Mouse (Mus musculus): ENCODE results near the gene Pacsin3.

Gene Pacsin3

GRCm38 (mm10) chr2:91305926-91306325 lies 50.2 kb downstream of the Pacsin3 start:
- no peak for DNase-seq (ENCODE audit: low read depth, low spot score)

- DNase-seq (ENCODE audit: low read depth, low spot score): no peak
These were observed 50.8 kb downstream of the Pacsin3 start for GRCm38 (mm10) chr2:91306589-91306988.

DNA sequence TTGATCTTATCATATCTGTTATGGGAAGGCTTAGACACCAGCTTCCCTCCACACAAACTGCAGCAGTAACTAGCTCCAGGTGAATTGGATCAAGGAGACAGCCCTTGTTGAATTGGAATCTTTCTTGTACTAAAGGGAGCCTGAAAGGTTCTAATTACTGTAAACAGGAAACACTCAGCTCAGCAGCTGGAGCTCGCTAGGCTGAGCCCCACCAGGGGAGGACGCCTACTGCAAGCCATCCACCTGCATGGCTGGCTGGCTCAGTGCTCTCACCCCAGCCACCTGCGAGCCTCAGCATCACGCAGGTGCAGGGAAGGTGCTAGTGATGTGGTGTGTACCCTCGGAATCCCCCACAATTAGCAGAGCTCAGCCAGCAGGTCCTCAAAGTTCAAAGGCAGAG lies 52.9 kb downstream of the Pacsin3 start:
- DNase-seq (ENCODE audit: low read depth, low spot score): no peak

DNA sequence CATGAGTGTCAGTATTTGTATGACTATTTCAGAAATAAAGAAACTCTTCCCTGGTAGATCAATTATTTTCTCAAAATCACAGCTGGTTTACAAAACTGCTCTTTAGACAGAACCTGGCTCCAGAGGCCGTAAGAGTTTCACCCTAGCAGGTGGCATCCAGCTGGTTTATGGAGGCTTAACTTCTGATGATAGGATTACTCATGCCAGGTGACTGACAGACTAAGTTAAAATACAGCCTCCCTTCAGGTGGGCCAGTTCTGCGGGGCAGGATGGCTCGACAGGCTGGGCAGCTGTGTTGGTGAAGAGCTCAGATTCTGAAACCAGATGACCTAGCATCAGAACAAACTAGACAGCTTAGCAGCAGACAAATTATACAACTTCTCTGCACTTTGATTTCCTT lies 53.8 kb downstream of the Pacsin3 start:
- DNase-seq (ENCODE audit: low read depth, low spot score): no peak

GRCm38 (mm10) chr2:91312578-91313311 lies 57.0 kb downstream of the Pacsin3 start:
- no peak for DNase-seq (ENCODE audit: low read depth, low spot score)

GRCm38 (mm10) chr2:91314184-91314583 lies 58.4 kb downstream of the Pacsin3 start:
- no peak for DNase-seq (ENCODE audit: low read depth, low spot score)

Data from brain, embryonic 18.5 days (tissue).